Comparison of ENCODE assay signal across 14 mouse cellular contexts in genomic region chr4:141725738-141726137, GRCm38 (mm10). TPM values are rescaled to one million over a fixed set of nuclear protein-coding genes. Genes with fewer than 3 reads are reported as not detected.
DNase-seq lines count a peak whose midpoint lies in the region; ATAC-seq and TF ChIP-seq lines count a peak whose summit lies in the region.
"Had no signal": no experiment of that assay in that cellular context is flagged by ENCODE, and none has a peak within 500 bp of the region (broad histone marks: within the 10 kb centered on the region; RNA-seq: fewer than 3 reads in every experiment).

No protein-coding gene starts in this region.

- H3K36me3 ChIP-seq in lung, embryonic 15.5 days = no peaks in the 10 kb centered on the region
- H3K36me3 ChIP-seq in liver, postnatal 0 days (replicated peaks; ENCODE audit: insufficient read depth, low read length) = no peaks in the 10 kb centered on the region
- H3K36me3 ChIP-seq: forebrain, embryonic 12.5 days; midbrain, embryonic 13.5 days had no signal

- no peaks in the 10 kb centered on the region for H3K27me3 ChIP-seq in lung, embryonic 15.5 days
- H3K27me3 ChIP-seq in liver, postnatal 0 days (ENCODE audit: insufficient read depth, low read length) = no peaks in the 10 kb centered on the region
- H3K27me3 ChIP-seq: midbrain, embryonic 13.5 days had no signal

- H3K4me3 ChIP-seq in lung, embryonic 15.5 days = no peak overlapping the region
- no peak overlapping the region for H3K4me3 ChIP-seq in liver, postnatal 0 days (ENCODE audit: low read depth, low read length)
- H3K4me3 ChIP-seq: forebrain, embryonic 12.5 days; hindbrain, embryonic 10.5 days; limb, embryonic 12.5 days; midbrain, embryonic 13.5 days had no signal

- no peak for ATAC-seq in lung, embryonic 15.5 days (ENCODE audit: borderline replicate concordance, extremely low read depth, low FRiP score, low TSS enrichment)
- ATAC-seq in liver, postnatal 0 days = no peak
- ATAC-seq: midbrain, embryonic 13.5 days had no signal

- H3K4me1 ChIP-seq in lung, embryonic 15.5 days = peaks cover 30% of the 10 kb centered on the region
- H3K4me1 ChIP-seq in liver, postnatal 0 days (ENCODE audit: insufficient read depth) = peaks cover 42% of the 10 kb centered on the region

- H3K4me2 ChIP-seq in lung, embryonic 15.5 days = no peak overlapping the region
- H3K4me2 ChIP-seq in liver, postnatal 0 days (ENCODE audit: low read depth, low read length) = no peak overlapping the region
- H3K4me2 ChIP-seq: forebrain, embryonic 12.5 days; limb, embryonic 12.5 days; midbrain, embryonic 13.5 days had no signal

- 39% methylated on average over 3 of the region's 3 CpGs for WGBS in lung, embryonic 15.5 days
- 48% methylated on average over 3 of the region's 3 CpGs for WGBS in liver, postnatal 0 days (ENCODE audit: insufficient replicate concordance)

- TF ChIP-seq CTCF in liver, postnatal 0 days (IDR thresholded peaks at IDR 0.05; ENCODE audit: low read depth) = no peak

- no peak for DNase-seq in lung, postnatal 25 days (ENCODE audit: low spot score)
- DNase-seq in kidney, adult 9 months = peak; percentile 87
- DNase-seq in liver, postnatal 0 days = no peak
- DNase-seq in left cerebral cortex, adult 8-10 months (ENCODE audit: low spot score in 2 of 2) = no peak
- DNase-seq in layer of hippocampus, postnatal 14 days (ENCODE audit: low spot score in 2 of 2) = no peak
- DNase-seq in urinary bladder, adult 2 months (ENCODE audit: low spot score) = no peak
- DNase-seq: adrenal gland, adult 8-10 months; cerebellum, adult 18-20 months; right cerebral cortex, adult 18-20 months had no signal

- peak overlapping the region; percentile 29 for H3K27ac ChIP-seq in lung, embryonic 15.5 days
- H3K27ac ChIP-seq in liver, postnatal 0 days (ENCODE audit: low read depth) = peak overlapping the region; percentile 58
- H3K27ac ChIP-seq: forebrain, embryonic 12.5 days; hindbrain, embryonic 10.5 days; limb, embryonic 12.5 days; midbrain, embryonic 13.5 days had no signal

- no peak overlapping the region for H3K9ac ChIP-seq in lung, embryonic 15.5 days
- no peak overlapping the region for H3K9ac ChIP-seq in liver, postnatal 0 days (replicated peaks)
- H3K9ac ChIP-seq: forebrain, embryonic 12.5 days; limb, embryonic 12.5 days; midbrain, embryonic 13.5 days had no signal

- TF ChIP-seq EP300 in liver, postnatal 0 days (IDR thresholded peaks at IDR 0.05; ENCODE audit: low read depth) = 0 out of 2 replicates have a peak, but pooled peaks have one; percentile 13

- no peaks in the 10 kb centered on the region for H3K9me3 ChIP-seq in lung, embryonic 15.5 days
- no peaks in the 10 kb centered on the region for H3K9me3 ChIP-seq in liver, postnatal 0 days (ENCODE audit: low read length)
- H3K9me3 ChIP-seq: forebrain, embryonic 12.5 days; hindbrain, embryonic 10.5 days; limb, embryonic 12.5 days; midbrain, embryonic 13.5 days had no signal

RNA-seq across cellular contexts. Expression of gene Ddi2, which starts 2.5 kb away (rescaled TPM):
- polyA plus RNA-seq in lung, embryonic 15.5 days (2015; fragmentation: Nextera tagmentation; extraction: Ambion mirVana) = 22.1 and 22.8 TPM in 2 replicates
- 21.7 and 22.6 TPM in 2 replicates for polyA plus RNA-seq in liver, postnatal 0 days (2015; fragmentation: Nextera tagmentation; extraction: Ambion mirVana)
- total RNA-seq in left cerebral cortex, adult 8-10 months (2022) = 10 to 100 TPM; 40.6 to 44.3 (median 42.9) TPM
- total RNA-seq in layer of hippocampus, postnatal 14 days (2021) = 10 to 100 TPM; 29.4 to 34.0 TPM
- 38.9 and 40.9 TPM in 2 replicates for polyA plus RNA-seq in urinary bladder, adult 2 months (2012; rRNA removed)

RNA-seq across cellular contexts. Expression of gene Agmat, which starts 20.7 kb away (rescaled TPM):
- polyA plus RNA-seq in lung, embryonic 15.5 days (2015; fragmentation: Nextera tagmentation; extraction: Ambion mirVana) = 0.20 and 0.26 TPM in 2 replicates
- 101 and 105 TPM in 2 replicates for polyA plus RNA-seq in liver, postnatal 0 days (2015; fragmentation: Nextera tagmentation; extraction: Ambion mirVana)
- 1 to 10 TPM; 1.2 to 3.1 (median 1.8) TPM for total RNA-seq in left cerebral cortex, adult 8-10 months (2022)
- total RNA-seq in layer of hippocampus, postnatal 14 days (2021) = not detected
- polyA plus RNA-seq in urinary bladder, adult 2 months (2012; rRNA removed) = not detected in 2 replicates
- polyA plus RNA-seq: forebrain, embryonic 12.5 days; hindbrain, embryonic 10.5 days; limb, embryonic 12.5 days; midbrain, embryonic 13.5 days had no signal

RNA-seq across cellular contexts. Expression of gene Rsc1a1, which starts 40.3 kb away (rescaled TPM):
- not detected in 2 replicates for polyA plus RNA-seq in lung, embryonic 15.5 days (2015; fragmentation: Nextera tagmentation; extraction: Ambion mirVana)
- polyA plus RNA-seq in liver, postnatal 0 days (2015; fragmentation: Nextera tagmentation; extraction: Ambion mirVana) = not detected in 2 replicates
- total RNA-seq in left cerebral cortex, adult 8-10 months (2022) = 1 to 10 TPM in 3 of 4 experiments, not detected in 1; 2.3 to 2.6 (median 2.3) TPM
- under 1 TPM in 1 of 2 experiments, not detected in 1; 0.79 TPM for total RNA-seq in layer of hippocampus, postnatal 14 days (2021)
- 14.4 and 17.2 TPM in 2 replicates for polyA plus RNA-seq in urinary bladder, adult 2 months (2012; rRNA removed)
- polyA plus RNA-seq: limb, embryonic 12.5 days; midbrain, embryonic 13.5 days had no signal

Comparison
In these comparisons a context has a peak if more than half of its experiments do, and no peak if none do; other contexts are left out.
1. RNA of gene Agmat, which starts 20.7 kb away (polyA plus RNA-seq): 101 to 105 TPM in liver, postnatal 0 days; 0.20 to 0.26 TPM in lung, embryonic 15.5 days and not detected in urinary bladder, adult 2 months; every median in the first group is over 10 times any median in the second.
2. RNA of gene Rsc1a1, which starts 40.3 kb away (polyA plus RNA-seq): 14.4 to 17.2 TPM in urinary bladder, adult 2 months; not detected in lung, embryonic 15.5 days and not detected in liver, postnatal 0 days; every median in the first group is over 10 times any median in the second.